Mouse (Mus musculus) right cerebral cortex, adult 2 months (tissue): ENCODE data around the gene Anpep.

ENCODE experiments used
- DNase-seq, 2 experiments: peaks; one replicate each; pipeline ENCODE4 v3.0.0; 2021 to 2022; ENCODE audit warnings: low spot score in 2 of 2

Anpep gene

DNA sequence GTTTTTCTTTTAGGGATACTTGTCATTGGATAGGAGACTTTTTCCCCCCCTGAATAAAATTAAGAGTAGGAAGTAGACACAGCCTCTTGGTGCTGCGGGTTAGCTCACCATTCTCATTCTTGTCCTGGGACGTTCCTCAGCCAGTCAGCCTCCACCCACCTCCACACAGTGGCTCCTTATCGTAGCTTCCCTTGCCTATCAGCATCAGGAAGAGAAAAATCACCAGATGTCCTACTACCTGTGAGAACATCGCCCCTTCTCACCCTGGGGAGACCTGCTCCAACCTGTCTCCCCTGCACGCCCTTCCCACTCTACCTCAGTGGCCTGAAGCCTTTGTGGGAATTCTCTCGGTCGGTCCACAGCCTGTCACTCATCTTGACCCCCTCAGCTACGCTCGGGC lies at the start of gene Anpep:
Anpep (minus strand) TSS at position 249 of the 400 bp plus-strand sequence.
- DNase-seq: no peak

GRCm38 (mm10) chr7:79907356-79907755 lies 46.5 kb upstream of the Anpep start:
- DNase-seq: no peak

DNA sequence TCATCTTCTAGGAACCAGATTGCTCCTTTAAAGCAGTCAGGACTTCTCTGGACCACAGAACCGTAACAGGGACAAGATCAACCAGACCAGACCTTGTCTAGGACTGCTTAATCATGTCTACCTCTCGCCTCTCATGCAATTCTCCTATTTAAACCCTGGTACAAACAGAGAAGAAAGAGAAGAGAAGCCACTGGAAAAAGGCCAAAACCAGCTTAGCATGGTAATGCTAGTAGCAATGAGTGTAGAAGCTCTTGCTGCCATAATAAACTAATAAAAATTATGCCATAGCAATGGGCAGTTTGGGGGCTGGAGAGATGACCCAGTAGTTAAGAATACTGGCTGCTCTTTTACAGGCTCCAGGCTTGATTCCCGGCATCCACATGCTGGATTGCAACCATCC lies 46.1 kb upstream of the Anpep start:
- DNase-seq: no peak

DNA sequence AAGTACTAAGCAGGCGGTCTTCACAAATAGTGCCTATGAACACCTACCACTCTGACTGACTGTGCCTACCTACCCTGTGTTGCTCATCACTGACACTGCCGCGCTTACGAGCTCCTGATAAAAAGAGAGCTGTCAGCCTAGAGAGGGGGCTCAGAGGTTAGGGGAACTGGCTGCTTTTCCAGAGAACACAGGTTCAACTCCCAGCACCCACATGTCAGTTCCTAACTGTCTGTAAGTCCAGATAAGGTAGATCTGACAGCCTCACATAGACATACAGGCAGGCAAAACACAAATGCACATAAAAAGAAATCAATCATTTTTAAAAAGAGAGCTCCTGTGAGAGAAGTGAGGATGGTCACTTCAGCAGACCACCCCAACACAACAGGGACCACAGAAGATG lies 44.3 kb upstream of the Anpep start:
- DNase-seq: no peak

DNA sequence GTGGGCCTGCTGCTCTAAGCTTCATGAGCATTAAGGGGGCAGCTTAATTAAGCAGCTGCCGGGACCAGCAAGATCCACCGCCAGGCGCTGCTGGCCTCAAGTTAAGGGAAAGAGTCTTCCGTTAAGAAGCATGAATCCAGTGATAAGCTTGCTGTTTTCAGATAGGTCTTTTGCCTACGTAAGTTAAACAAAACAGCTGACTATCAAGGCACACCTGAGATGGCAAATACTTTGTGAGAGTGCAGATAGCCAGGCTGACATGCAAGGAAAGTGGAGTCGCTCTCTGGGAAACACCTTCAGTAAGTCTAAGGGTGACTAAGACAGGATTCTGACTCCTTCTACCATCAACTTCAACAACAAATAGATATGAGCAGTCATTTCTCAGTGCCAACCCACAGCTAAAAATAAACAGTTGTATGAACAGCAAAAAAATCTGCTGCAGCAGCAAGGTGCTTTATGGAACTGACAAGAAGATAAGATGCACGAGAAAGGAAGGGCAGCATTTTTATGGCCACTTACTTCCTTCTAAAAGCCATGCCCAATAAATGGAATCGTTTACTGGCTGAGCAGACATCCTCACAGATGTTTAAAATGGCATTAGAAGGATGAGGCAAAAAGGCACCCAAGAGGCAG lies 42.4 kb upstream of the Anpep start:
- no peak for DNase-seq

GRCm38 (mm10) chr7:79900753-79901152 lies 39.9 kb upstream of the Anpep start:
- DNase-seq: no peak

- DNase-seq: no peak
These were observed 34.4 kb upstream of the Anpep start for GRCm38 (mm10) chr7:79895225-79895624.

GRCm38 (mm10) chr7:79894790-79895189 lies 33.9 kb upstream of the Anpep start:
- DNase-seq: no peak

DNA sequence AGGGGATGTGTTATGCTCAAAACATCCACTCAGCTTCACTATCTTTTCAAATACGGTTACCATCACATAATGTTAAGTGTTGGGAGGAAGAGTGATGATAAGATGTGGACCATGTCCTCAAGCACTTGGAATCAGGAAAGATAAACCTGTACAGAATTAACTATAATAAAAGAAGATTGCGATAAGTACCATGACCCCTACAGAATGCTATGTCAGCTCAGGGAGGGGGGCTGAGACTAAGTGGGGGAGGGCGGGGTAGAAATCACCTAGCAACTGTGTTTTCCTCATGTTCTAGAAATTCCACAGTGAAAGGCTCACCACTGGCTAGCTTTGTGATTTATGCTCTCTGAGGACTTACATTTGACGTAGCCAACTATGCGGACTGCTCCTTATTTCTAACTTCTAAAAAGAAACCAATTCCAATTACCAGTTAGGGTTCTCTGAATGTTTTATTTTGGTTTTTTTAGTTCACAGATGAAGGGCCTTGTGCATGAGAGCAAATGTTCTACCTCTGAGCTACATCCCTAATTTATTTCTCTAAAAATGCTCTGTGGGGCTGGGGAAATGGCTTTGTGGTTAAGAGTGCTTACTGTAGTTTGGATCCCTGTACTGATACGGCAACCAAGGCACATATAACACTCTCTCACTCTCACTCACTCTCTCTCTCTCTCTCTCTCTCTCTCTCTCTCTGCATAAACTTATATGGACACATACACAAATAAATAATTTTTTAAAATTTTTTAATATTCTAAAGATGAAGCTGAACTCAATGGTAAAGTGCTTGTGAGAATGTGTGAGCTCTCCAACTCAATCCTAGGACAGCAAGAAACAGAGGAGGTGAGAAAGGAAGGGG lies 31.9 kb upstream of the Anpep start:
- DNase-seq: no peak

GRCm38 (mm10) chr7:79890436-79891221 lies 29.8 kb upstream of the Anpep start:
- DNase-seq: no peak

GRCm38 (mm10) chr7:79888603-79889002 lies 27.7 kb upstream of the Anpep start:
- DNase-seq: no peak

DNA sequence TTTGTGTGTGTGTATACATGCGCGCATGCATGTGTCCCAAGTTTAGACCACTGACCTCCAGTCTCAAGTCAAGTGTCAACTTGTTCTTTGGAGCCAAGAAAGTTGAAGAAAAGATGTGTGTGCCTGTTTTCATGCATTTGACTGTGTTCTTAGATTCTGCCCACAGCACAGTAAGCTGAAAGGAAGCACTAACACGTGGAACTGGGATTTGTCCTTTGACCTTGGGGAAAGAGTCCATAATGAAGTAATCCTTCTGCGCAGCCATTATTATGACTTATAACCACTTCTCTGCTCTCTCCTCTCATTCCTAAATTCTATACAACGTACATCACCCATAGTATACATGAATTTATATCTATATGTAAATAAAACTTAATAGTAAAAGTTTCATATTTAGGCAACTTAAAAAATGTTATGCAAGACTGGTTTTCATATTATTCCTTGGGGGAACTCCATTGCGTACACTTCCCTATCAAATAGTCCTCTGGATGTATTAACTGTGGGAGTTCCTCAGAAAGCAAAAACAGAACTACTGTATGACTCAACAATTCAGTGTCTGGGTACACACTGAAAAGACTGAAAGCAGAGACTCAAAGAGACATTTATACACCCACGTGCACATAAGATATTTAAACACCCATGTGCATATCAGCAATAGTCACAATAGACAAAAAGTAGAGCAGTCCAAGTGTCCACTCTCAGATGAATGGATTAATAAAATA lies 22.9 kb upstream of the Anpep start:
- DNase-seq: no peak

DNA sequence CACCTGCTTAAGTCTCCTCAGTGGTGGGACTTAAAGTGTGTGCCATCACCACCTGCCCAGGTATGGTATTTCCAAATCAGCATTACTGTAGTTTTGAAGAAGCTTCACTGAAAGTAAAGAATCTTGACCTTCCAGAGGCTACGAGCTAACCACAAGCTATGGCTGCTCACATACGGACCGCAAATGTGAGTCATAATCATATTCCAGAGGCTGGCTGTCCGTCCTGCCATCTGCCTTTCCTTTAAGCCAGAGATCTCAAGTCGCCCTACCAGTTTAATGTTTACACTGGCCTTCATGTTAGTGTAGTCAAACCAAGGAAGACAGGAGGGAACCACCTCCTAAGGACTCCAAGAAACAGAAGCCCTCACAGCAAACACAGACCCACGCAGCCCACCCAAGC lies 21.0 kb upstream of the Anpep start:
- DNase-seq: no peak

GRCm38 (mm10) chr7:79880998-79881397 lies 20.1 kb upstream of the Anpep start:
- no peak for DNase-seq

DNA sequence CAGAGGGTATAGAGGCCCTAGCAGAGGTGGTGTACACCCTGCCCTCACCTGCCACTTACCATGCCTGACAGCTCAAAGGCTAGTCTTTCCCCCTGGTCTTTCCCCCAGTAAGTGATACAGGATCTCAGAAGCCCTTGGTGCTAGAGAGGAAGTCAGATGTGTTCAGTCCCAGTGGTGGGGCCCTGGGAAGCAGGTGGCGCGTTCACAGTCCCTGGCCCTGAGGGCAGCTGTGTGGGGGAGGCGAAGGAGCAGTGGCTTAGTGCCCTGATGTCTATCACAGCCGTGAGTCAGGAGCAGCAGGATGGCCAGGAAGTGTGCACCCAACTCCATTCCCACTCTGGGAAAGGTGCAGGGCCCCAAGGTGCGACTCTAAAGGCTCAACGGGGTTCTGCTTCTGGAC lies 19.2 kb upstream of the Anpep start:
- no peak for DNase-seq

DNA sequence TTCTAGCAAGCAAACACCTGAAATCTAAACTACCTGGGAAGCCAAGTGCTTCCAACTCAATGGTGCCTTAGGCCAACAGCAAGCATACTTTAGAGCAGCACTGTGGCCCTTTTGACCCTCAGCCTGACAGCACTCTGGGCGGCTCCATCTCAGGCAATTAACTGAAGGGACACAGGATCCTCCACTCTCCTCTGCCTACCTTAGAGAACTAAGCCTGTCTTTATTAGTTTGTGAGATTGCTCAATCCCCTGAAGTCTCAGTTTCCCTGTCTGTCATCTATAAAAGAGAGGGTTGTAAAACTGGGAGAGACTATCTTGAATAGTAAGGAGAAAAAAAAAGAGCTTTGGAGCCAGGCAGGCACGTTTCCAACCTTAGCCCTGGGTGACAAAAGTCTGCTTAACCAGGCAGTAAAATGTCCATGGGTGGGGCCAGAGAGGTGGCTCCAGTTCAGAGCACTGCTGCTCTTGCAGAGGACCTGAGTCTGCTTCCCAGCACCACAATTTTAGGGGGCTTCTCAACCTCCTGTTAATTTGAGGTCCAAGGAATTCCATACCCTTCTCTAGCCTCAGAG lies 17.7 kb upstream of the Anpep start:
- DNase-seq: no peak

GRCm38 (mm10) chr7:79873407-79873806 lies 12.5 kb upstream of the Anpep start:
- no peak for DNase-seq

DNA sequence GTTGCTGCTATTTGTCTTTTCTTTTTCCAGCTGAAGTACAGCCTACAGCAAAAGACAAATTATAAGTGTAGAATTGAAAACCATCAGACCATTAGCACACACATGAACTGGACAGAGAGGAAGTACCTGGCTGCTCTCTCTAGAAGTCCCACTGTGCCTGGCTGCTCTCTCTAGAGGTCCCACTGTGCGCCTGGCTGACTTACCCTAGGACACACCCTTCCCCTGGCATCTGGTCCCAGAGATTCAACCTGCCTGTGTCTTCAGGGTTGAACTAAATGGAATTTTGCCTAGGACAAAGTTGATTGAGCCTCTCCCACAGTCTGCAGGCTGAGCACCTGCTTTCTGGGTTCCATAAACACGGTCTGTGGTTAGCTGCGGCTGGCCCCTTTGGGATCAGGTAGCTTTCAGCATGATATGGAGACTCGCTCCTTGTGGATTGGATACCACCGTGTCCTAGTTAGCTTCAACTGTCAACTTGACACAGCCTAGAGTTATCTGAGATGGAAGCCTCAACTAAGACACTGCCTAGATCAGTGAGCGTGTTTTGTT lies 11.0 kb upstream of the Anpep start:
- no peak for DNase-seq

GRCm38 (mm10) chr7:79869072-79869719 lies 8.3 kb upstream of the Anpep start:
- no peak for DNase-seq

DNA sequence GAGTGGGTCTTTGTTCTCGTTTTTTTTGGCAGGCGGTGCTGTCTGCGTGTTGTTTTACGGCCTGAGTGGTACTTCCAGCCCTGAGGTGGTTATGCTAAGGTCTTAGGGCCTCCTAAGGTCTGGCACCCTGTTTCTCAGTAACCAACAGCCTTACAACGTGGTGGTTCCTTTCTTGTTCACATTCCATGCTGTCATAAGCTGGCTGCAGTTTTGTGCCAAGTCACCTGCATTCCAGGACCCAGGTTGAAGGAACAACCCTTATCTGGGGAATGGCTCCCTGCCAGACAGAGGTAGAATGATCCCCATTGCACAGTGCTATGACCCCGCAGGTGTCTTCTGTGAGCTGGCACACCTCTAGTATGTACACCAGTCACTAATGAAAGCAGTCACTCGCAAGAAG lies 7.6 kb upstream of the Anpep start:
- no peak for DNase-seq

GRCm38 (mm10) chr7:79867861-79868260 lies 7.0 kb upstream of the Anpep start:
- DNase-seq: no peak
